Mouse (Mus musculus): ENCODE results near the gene Ythdf2. TPM values are rescaled to one million over a fixed set of nuclear protein-coding genes. Genes with fewer than 3 reads are reported as not detected.

Gene Ythdf2
- polyA plus RNA-seq (2015; fragmentation: Nextera tagmentation; extraction: Ambion mirVana), result 40.3 and 48.5 TPM in 2 replicates

- H3K4me2 ChIP-seq, result peak within 1 kb of the TSS; percentile 83
- H3K9ac ChIP-seq, result peak within 1 kb of the TSS; percentile 99
- WGBS (ENCODE audit: insufficient replicate concordance), result 1% methylated on average over 78 of the region's 78 CpGs
- ATAC-seq (ENCODE audit: low read depth), result peak; percentile 97
- peak within 1 kb of the TSS; percentile 96 for H3K27ac ChIP-seq
- DNase-seq, result peak; percentile 94
- no peaks in the 10 kb centered on the region for H3K9me3 ChIP-seq (replicated peaks)
- H3K27me3 ChIP-seq, result no peaks in the 10 kb centered on the region
- H3K4me3 ChIP-seq (replicated peaks), result peak within 1 kb of the TSS; percentile 99
- H3K4me1 ChIP-seq (replicated peaks), result peaks cover 74% of the 10 kb centered on the region
- H3K36me3 ChIP-seq, result peaks cover 27% of the 10 kb centered on the region
These were observed at the start of gene Ythdf2 for GRCm38 (mm10) chr4:132211953-132212734. Gene Ythdf2 (minus strand): TSS chr4:132212303.

- peak; percentile 78 for ATAC-seq (ENCODE audit: low read depth)
- H3K9me3 ChIP-seq (replicated peaks), result no peaks in the 10 kb centered on the region
- 0 out of 2 replicates have a peak, but pooled peaks cover 8% of the 10 kb centered on the region for H3K36me3 ChIP-seq
- peak overlapping the region; percentile 97 for H3K9ac ChIP-seq
- peak overlapping the region; percentile 89 for H3K4me3 ChIP-seq (replicated peaks)
- peaks cover 63% of the 10 kb centered on the region for H3K4me1 ChIP-seq (replicated peaks)
- peak overlapping the region; percentile 94 for H3K27ac ChIP-seq
- peak overlapping the region; percentile 85 for H3K4me2 ChIP-seq
- 1% methylated on average over 33 of the region's 64 CpGs for WGBS (ENCODE audit: insufficient replicate concordance)
- H3K27me3 ChIP-seq, result no peaks in the 10 kb centered on the region
- no peak for DNase-seq
These were observed 48.6 kb upstream of the Ythdf2 start for GRCm38 (mm10) chr4:132260404-132261379.

- Histone ChIP-seq H3K4me2 (peak overlapping the region; percentile 85), H3K27me3 (no peaks in the 10 kb centered on the region), H3K9me3 (replicated peaks) (no peaks in the 10 kb centered on the region), H3K9ac (peak overlapping the region; percentile 97), H3K4me3 (replicated peaks) (peak overlapping the region; percentile 89), H3K4me1 (replicated peaks) (peaks cover 71% of the 10 kb centered on the region), H3K27ac (peak overlapping the region; percentile 94), H3K36me3 (0 out of 2 replicates have a peak, but pooled peaks cover 8% of the 10 kb centered on the region)
- 75% methylated on average over 4 of the region's 4 CpGs for WGBS (ENCODE audit: insufficient replicate concordance)
- ATAC-seq (ENCODE audit: low read depth), result no peak
- DNase-seq, result no peak
These were observed 47.1 kb upstream of the Ythdf2 start for GRCm38 (mm10) chr4:132259248-132259647.

- Histone ChIP-seq H3K4me1 (replicated peaks) (peaks cover 66% of the 10 kb centered on the region), H3K4me3 (replicated peaks) (no peak overlapping the region), H3K9me3 (replicated peaks) (no peaks in the 10 kb centered on the region), H3K9ac (no peak overlapping the region), H3K36me3 (peaks cover 16% of the 10 kb centered on the region), H3K27me3 (no peaks in the 10 kb centered on the region), H3K4me2 (no peak overlapping the region), H3K27ac (peak overlapping the region; percentile 29; the same call in 1 of the 2 replicates)
- DNase-seq (no peak), ATAC-seq (ENCODE audit: low read depth) (no peak)
- WGBS (ENCODE audit: insufficient replicate concordance), result 84% methylated on average over 3 of the region's 3 CpGs
These were observed 44.3 kb upstream of the Ythdf2 start for GRCm38 (mm10) chr4:132256384-132256783.

GRCm38 (mm10) chr4:132254986-132255385 is 42.9 kb upstream of the Ythdf2 start:
- WGBS (ENCODE audit: insufficient replicate concordance), result 65% methylated on average over 3 of the region's 3 CpGs
- no peak for ATAC-seq (ENCODE audit: low read depth)
- Histone ChIP-seq H3K4me3 (replicated peaks) (no peak overlapping the region), H3K4me1 (replicated peaks) (peaks cover 62% of the 10 kb centered on the region), H3K36me3 (peaks cover 30% of the 10 kb centered on the region), H3K9ac (no peak overlapping the region), H3K27ac (no peak overlapping the region), H3K4me2 (no peak overlapping the region), H3K9me3 (replicated peaks) (no peaks in the 10 kb centered on the region), H3K27me3 (no peaks in the 10 kb centered on the region)
- DNase-seq, result no peak

GRCm38 (mm10) chr4:132253622-132254021 is 41.5 kb upstream of the Ythdf2 start:
- 27% methylated on average over 2 of the region's 2 CpGs for WGBS (ENCODE audit: insufficient replicate concordance)
- no peak for DNase-seq
- Histone ChIP-seq H3K9ac (0 out of 2 replicates have a peak overlapping the region, but pooled peaks have one; percentile 26), H3K36me3 (peaks cover 42% of the 10 kb centered on the region), H3K9me3 (replicated peaks) (no peaks in the 10 kb centered on the region), H3K4me2 (no peak overlapping the region), H3K27me3 (no peaks in the 10 kb centered on the region), H3K4me1 (replicated peaks) (peaks cover 50% of the 10 kb centered on the region), H3K4me3 (replicated peaks) (no peak overlapping the region), H3K27ac (peak overlapping the region; percentile 31)
- ATAC-seq (ENCODE audit: low read depth), result peak; percentile 48; the same call in 1 of the 2 replicates

GRCm38 (mm10) chr4:132253128-132253527 is 41.0 kb upstream of the Ythdf2 start:
- WGBS (ENCODE audit: insufficient replicate concordance), result 75% methylated on average over 8 of the region's 8 CpGs
- no peak for ATAC-seq (ENCODE audit: low read depth)
- no peak overlapping the region for H3K4me3 ChIP-seq (replicated peaks)

GRCm38 (mm10) chr4:132251596-132251995 is 39.5 kb upstream of the Ythdf2 start:
- WGBS (ENCODE audit: insufficient replicate concordance), result 76% methylated on average over 9 of the region's 9 CpGs
- ATAC-seq (ENCODE audit: low read depth), result no peak

More at GRCm38 (mm10) chr4:132253128-132253527, 41.0 kb upstream of the Ythdf2 start:
- Histone ChIP-seq H3K27me3 (no peaks in the 10 kb centered on the region), H3K4me1 (replicated peaks) (peaks cover 48% of the 10 kb centered on the region), H3K36me3 (peaks cover 44% of the 10 kb centered on the region), H3K9ac (no peak overlapping the region), H3K9me3 (replicated peaks) (no peaks in the 10 kb centered on the region), H3K4me2 (no peak overlapping the region), H3K27ac (no peak overlapping the region)
- no peak for DNase-seq

GRCm38 (mm10) chr4:132247451-132247997 is 35.4 kb upstream of the Ythdf2 start:
- Histone ChIP-seq H3K27ac (peak overlapping the region; percentile 30), H3K36me3 (peaks cover 82% of the 10 kb centered on the region), H3K4me1 (replicated peaks) (peaks cover 39% of the 10 kb centered on the region), H3K9ac (no peak overlapping the region), H3K27me3 (no peaks in the 10 kb centered on the region), H3K4me2 (no peak overlapping the region), H3K9me3 (replicated peaks) (no peaks in the 10 kb centered on the region), H3K4me3 (replicated peaks) (no peak overlapping the region)
- ATAC-seq (ENCODE audit: low read depth), result peak; percentile 66
- WGBS (ENCODE audit: insufficient replicate concordance), result 50% methylated on average over 5 of the region's 5 CpGs
- DNase-seq, result no peak

More at GRCm38 (mm10) chr4:132251596-132251995, 39.5 kb upstream of the Ythdf2 start:
- H3K9ac ChIP-seq, result no peak overlapping the region
- H3K9me3 ChIP-seq (replicated peaks), result no peaks in the 10 kb centered on the region
- no peak overlapping the region for H3K4me3 ChIP-seq (replicated peaks)
- H3K4me1 ChIP-seq (replicated peaks), result peaks cover 45% of the 10 kb centered on the region
- H3K27ac ChIP-seq, result no peak overlapping the region
- no peak for DNase-seq
- peaks cover 50% of the 10 kb centered on the region for H3K36me3 ChIP-seq
- H3K4me2 ChIP-seq, result no peak overlapping the region
- H3K27me3 ChIP-seq, result no peaks in the 10 kb centered on the region

- H3K9ac ChIP-seq, result no peak overlapping the region
- no peaks in the 10 kb centered on the region for H3K9me3 ChIP-seq (replicated peaks)
- H3K4me3 ChIP-seq (replicated peaks), result no peak overlapping the region
- H3K27me3 ChIP-seq, result no peaks in the 10 kb centered on the region
- ATAC-seq (ENCODE audit: low read depth), result no peak
- 0 out of 2 replicates have a peak overlapping the region, but pooled peaks have one; percentile 7 for H3K27ac ChIP-seq
- H3K4me2 ChIP-seq, result no peak overlapping the region
- peaks cover 49% of the 10 kb centered on the region for H3K4me1 ChIP-seq (replicated peaks)
- H3K36me3 ChIP-seq, result peaks cover 84% of the 10 kb centered on the region
- DNase-seq, result no peak
- 67% methylated on average over 3 of the region's 3 CpGs for WGBS (ENCODE audit: insufficient replicate concordance)
These were observed 33.5 kb upstream of the Ythdf2 start for GRCm38 (mm10) chr4:132245643-132246042.

All from liver, embryonic 13.5 days (tissue).